In genomic region chr1:86509410-86509809, GRCm38 (mm10) we compare ENCODE assay signal across 8 mouse cellular contexts. TPM values are rescaled to one million over a fixed set of nuclear protein-coding genes. Genes with fewer than 3 reads are reported as not detected.
DNase-seq lines count a peak whose midpoint lies in the region; ATAC-seq lines count a peak whose summit lies in the region.

No protein-coding gene starts in this region.

- 0 out of 2 replicates have a peak overlapping the region, but pooled peaks have one; percentile 22 for H3K9ac ChIP-seq in forebrain, embryonic 16.5 days (replicated peaks; ENCODE audit: low read depth, low read length)

- H3K36me3 ChIP-seq in forebrain, embryonic 16.5 days (ENCODE audit: control insufficient read depth, insufficient read depth) = no peaks in the 10 kb centered on the region

- no peaks in the 10 kb centered on the region for H3K27me3 ChIP-seq in forebrain, embryonic 16.5 days (replicated peaks; ENCODE audit: control insufficient read depth, insufficient read depth, low read length)

- no peak overlapping the region for H3K4me3 ChIP-seq in forebrain, embryonic 16.5 days (replicated peaks; ENCODE audit: low read length)

- no peaks in the 10 kb centered on the region for H3K9me3 ChIP-seq in forebrain, embryonic 16.5 days (ENCODE audit: control insufficient read depth, low read length)

- peak; percentile 59 for ATAC-seq in forebrain, embryonic 16.5 days

- 7% methylated on average over 7 of the region's 7 CpGs for WGBS in forebrain, embryonic 16.5 days

- H3K4me2 ChIP-seq in forebrain, embryonic 16.5 days (ENCODE audit: low read length) = no peak overlapping the region

- H3K4me1 ChIP-seq in forebrain, embryonic 16.5 days (replicated peaks; ENCODE audit: control insufficient read depth, insufficient read depth, low read length) = peaks cover 28% of the 10 kb centered on the region

- peak overlapping the region; percentile 41; the same call in 1 of the 2 replicates for H3K27ac ChIP-seq in forebrain, embryonic 16.5 days (ENCODE audit: low read length)

- DNase-seq in MEL-GATA-1-ER (ENCODE audit: extremely low read depth, low read depth) = peak; percentile 90
- DNase-seq in brain, adult 2 months (ENCODE audit: low read depth, low spot score) = peak; percentile 92
- peak; percentile 92 for DNase-seq in heart, postnatal 4 days
- peak; percentile 84 to 88 for DNase-seq in layer of hippocampus, postnatal 10 days (ENCODE audit: low spot score in 2 of 2)
- DNase-seq in lung, postnatal 10 days = peak; percentile 94
- peak; percentile 81 to 87 for DNase-seq in right cerebral cortex, postnatal 10 days (ENCODE audit: low spot score in 2 of 2)
- peak; percentile 79 to 88 for DNase-seq in urinary bladder, postnatal 4 days (ENCODE audit: low spot score in 2 of 2)

RNA-seq across cellular contexts. Expression of gene Ptma, which starts 17.1 kb away (rescaled TPM):
- 1,987 and 2,275 TPM in 2 replicates for polyA plus RNA-seq in forebrain, embryonic 16.5 days (2015; fragmentation: Nextera tagmentation; extraction: Ambion mirVana)
- total RNA-seq in heart, postnatal 4 days (2021) = 100 to 1,000 TPM; 724 to 726 TPM
- 100 to 1,000 TPM; 617 to 662 TPM for total RNA-seq in layer of hippocampus, postnatal 10 days (2021)
